Mouse (Mus musculus): Measurements from ENCODE around the gene Ushbp1.

DNA sequence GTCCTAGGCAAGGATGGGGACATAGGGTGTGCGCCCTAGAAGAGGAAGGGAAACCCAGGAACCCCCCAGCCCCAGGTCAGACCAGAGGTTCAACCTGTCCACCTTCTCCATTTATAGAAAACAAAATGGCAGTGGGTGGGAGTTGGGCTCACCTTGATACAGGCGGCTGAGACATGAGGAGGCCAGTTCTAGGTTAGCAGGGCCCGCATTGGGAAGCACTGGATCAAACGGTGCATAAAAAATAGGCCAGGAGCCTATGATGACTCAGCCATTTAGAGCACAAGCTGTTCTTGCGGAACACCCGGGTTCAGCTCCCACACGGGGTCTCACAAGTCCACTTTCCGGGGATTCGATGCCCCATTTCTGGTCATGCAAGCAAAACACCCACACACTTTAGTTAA is 9.3 kb upstream of the Ushbp1 start:
- TF ChIP-seq CTCF (IDR thresholded peaks at IDR 0.05; ENCODE audit: low read depth, low read length) (no peak), GATA1 (IDR thresholded peaks at IDR 0.05; ENCODE audit: borderline replicate concordance, low read length) (no peak)

Data from G1E (cell line).